Mouse (Mus musculus): Measurements from ENCODE around the gene Zcchc17.

Gene Zcchc17

DNA sequence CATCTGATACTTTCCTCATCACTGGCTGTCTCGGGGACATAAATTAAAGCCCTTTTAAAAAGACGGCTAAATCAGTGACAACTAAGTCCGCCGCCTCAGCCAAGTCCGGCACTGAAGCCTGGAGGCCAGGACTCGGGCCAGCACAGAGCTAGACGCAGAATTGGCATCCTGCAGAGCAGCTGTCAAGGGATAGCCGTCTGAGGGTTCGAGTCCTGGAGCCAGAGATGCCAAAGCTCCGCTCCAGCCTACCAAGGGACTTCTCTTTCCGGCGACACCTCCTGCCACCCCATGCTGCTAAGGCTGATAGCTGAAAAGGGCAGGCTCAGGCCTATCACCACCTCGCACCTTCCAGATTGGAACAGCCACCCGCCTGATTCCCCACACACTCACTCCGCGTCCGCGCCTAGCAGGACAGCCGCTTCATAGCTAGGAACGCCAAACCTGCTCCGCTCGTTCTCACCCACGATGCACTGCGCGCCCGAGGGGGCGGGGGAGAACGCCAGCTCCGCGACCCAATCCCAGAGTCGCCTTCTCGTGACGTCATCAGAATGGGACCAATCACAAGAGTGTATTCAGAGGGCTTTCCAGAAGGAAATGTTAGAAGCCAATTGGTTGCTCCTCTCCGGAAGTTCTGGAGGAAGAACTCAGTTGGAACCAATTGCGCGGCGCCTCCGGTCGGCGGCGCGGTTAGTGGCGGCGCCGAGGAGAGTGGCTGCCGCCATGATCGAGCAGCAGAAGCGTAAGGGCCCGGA, at the start of gene Zcchc17, which contains the start of gene Snrnp40:
Zcchc17 (minus strand) TSS at position 458 of the 752 bp plus-strand sequence.
Snrnp40 (plus strand) TSS at position 647 of the 752 bp plus-strand sequence.
- peak; percentile 97 to 99 for DNase-seq (ENCODE audit: low spot score in 2 of 2)

DNA sequence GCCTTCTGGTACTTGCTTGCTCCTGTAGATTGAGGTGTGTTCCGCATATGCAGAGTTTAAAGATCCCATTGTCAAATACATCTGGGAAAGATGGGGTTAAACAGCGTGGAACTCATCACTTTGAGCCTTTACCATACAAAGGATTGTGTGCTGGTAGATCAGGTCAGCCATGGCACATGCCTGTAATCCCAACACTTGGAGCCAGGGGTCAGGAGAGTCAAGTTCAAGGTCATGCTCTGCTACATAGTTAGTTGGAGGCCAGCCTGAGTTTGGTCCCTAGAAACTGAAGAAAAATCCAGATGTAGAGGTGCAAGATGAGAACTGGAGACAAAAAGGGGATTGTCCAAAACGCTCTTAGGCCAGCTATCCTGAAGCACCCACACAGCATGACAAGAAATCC, 31.5 kb upstream of the Zcchc17 start:
- DNase-seq (ENCODE audit: low spot score in 2 of 2): no peak

DNA sequence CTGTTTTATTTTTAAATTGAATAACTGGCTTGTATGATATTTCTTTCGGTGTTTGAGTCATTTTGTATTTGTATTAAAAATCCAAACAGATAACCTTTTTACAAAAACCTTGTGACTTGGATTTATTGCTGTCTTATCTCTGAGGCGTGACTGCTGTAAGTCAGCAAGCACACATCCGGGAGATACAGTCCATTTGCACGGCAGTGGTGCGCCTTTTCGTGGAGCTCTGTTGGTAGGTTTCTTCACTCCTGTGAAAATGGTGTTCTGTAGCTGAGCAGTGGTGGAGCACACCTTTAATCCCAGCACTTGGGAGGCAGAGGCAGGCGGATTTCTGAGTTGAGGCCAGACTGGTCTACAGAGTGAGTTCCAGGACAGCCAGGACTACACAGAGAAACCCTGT, 30.2 kb upstream of the Zcchc17 start:
- no peak for DNase-seq (ENCODE audit: low spot score in 2 of 2)

DNA sequence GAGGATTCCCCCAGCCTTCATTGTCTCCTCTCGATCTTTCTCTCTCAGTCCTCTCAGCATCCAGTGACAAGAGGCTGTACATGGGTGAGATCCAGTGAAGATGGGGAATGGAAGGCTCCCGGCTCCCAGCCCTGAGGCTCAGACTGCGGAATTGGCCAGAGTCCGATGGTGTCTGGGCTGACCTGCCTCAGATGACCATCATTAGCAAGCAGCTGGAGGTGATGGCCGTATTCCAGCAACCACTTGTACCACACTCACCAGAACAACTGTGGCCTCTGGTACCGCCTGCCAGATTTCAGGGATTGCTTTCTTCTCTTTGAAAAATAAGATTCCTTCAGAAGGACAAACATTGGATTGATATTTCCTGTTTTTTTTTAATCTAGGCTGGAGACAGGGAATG, 29.8 kb upstream of the Zcchc17 start:
- DNase-seq (ENCODE audit: low spot score in 2 of 2): peak in 1 of 2 experiments; percentile 28

DNA sequence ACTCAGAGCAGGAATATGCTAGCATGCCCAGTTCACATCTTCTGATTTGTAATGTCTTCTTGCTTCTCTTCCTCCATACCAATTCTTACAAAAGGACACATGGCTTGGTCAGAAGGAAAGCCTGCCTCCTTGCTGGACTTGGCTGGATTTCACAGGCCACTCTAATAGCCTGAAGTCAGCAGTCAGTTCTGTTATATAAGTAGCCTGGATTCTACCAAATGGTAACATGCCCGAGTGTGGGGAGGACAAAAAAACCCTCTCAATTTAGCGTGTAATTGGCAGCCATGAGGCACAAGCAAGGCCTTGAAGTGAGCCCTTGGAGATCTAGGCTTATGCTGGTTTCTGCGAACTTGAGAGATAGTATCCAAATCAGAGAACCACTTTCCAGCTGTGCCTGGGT, 27.5 kb upstream of the Zcchc17 start:
- no peak for DNase-seq (ENCODE audit: low spot score in 2 of 2)

DNA sequence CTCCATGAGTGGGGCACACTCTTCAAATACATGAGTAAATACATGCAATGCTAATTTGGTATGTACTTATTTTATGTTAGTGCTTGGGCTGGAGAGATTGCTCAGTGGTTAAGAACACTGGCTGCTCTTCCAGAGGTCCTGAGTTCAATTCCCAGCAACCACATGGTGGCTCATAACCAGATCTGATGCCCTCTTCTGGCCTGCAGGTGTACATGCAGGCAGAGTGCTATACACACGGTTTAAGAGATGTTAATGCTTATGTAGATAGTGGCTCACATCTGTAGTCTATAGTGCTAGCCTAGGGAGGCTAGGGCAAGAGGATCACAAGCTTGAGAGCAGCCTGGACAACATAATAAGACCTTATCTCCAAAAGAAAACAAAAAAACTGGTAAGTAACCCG, 20.7 kb upstream of the Zcchc17 start:
- DNase-seq (ENCODE audit: low spot score in 2 of 2): no peak

DNA sequence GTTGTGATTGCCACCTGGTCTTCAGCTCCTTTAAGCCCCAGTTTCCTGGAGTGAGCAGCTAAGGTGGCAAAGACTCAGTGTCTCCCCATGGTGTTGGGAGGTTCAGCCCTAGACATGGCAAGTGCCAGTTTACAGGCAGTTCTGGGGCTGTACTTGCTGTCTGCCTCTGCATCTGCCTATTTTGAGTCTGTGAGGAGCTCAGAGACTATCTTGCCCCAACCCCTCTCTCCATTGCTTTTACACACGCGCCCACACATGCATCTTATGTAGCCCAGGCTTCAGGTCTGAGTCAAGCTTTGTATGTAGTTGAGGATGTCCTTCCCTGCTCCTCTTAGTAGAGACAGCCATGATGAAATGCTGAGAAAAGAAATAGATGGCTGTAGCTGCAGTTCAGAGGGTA, 19.4 kb upstream of the Zcchc17 start:
- no peak for DNase-seq (ENCODE audit: low spot score in 2 of 2)

DNA sequence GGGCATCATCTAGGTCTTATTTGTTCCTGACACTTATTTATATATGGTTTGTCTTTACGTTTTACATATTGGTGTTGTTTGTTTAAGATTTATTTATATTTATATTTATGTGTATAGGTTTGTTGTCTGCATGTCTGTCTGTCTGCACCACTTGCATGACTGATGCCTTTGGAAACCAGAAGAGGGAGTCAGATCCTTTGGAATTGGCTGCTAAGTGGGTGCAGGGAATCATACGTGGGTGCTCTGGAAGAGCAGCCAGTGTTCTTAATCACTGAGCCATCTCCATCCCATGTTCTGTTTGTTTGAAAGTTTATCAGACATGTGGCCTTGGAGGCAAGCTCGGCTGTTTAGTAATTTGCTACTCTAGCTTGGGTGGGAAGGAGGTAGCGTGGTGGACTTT, 17.8 kb upstream of the Zcchc17 start:
- no peak for DNase-seq (ENCODE audit: low spot score in 2 of 2)

DNA sequence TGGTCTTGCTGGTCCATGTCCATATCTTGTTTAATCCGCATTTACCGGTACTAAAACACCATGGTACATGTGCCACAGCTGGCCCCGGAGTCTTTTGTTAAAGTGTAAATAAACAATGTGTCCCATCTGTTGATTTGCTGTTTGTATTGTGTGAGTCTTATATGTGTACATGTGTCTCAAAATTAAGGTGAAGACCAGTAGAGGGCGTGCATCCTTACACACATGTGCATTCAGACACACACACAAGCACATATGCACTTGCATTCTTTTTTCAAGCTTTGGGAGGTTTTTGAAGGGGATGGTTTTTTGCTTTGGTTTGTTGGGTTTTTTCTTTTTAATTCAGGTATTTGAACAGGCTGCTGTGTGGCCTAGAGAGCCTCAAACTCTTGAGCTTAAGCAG, 16.9 kb upstream of the Zcchc17 start:
- no peak for DNase-seq (ENCODE audit: low spot score in 2 of 2)

DNA sequence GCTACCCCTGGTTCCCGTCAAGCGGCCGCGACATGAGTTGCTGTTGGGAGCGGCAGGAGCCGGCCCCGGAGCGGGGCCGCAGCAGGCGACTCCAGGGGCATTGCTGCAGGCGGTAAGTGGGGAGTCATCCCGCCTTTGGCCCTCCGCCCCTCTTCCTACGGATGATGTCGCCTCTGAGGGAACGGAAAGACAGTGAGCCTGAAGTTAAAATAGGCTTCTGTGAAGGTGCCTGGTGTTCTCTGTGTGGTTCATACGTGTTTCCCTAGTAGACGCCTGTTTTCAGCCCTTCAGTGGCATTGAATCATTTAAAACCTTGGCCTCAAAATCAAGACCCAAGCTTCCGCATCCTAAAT, 471 bp upstream of the Zcchc17 start:
- no peak for DNase-seq (ENCODE audit: low spot score in 2 of 2)

DNA sequence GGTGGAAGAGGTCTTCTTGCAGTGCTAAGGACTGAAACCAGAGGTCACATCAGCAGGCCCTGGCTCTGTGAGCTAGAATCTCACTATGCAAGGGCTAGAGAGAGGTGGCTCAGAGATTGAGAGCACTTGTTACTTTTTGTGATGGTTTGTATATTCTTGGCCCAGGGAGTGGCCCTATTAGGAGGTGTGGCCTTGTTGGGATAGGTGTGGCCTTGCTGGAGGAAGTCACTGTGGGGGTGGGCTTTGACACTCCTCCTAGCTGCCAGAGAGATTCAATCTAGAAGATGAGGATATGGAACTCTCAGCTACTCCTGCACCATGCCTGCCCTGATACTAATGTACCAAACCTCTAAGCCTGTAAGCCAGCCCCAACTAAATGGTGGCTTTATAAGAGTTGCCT, 1.8 kb downstream of the Zcchc17 start:
- DNase-seq (ENCODE audit: low spot score in 2 of 2): no peak

DNA sequence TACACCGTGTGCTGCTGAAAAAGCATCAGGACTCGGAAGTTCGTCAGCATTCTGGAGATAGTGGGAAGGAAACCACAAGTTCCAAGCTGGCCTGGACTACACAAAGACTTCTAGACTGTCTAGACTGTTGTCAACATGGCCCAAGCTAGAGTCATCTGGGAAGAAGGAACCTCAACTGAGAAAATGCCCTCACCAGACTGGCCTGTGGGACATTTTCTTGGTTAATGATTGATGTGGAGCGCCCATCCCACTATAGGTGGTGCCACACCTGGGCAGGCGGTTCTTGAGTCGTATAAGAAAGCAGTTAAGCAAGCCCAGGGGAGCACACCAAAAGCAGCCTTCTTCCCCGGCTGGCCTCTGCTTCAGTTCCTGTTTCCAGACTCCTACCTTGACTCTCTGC, 7.2 kb downstream of the Zcchc17 start:
- no peak for DNase-seq (ENCODE audit: low spot score in 2 of 2)

DNA sequence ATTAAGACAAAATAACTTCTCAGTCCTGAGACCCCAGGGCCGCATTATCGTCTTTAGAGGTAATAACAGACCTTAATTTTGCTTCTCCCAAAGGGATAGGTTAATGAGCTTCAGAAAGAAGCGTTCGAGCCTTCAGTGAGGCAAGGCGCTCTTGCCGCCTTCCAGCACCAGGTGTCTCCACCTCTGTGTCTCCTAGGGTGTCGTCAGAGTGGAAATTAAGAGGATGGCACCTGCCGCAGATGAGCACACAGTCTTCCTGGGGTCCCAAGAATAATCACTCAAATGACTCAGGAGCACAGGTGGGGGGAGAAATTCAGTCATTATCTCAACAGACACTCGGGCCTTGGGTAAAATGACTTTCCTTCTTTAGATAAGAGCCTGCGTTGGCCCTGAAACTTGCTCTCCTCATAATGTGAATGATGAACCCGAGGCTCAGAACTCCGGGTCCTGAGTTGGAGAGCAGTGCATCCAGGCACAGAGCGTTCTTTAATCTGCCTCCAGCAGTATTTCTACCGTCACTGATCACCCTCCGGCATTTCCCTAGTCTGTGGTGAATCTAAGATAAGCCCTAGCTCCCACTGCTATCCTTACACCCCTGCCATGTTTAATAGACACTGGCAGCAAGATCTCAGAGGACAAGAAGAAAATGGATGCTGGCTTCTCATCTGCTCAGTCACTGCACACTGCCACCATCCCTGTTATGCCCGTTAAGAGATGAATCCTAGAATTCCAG, 8.9 kb downstream of the Zcchc17 start:
- no peak for DNase-seq (ENCODE audit: low spot score in 2 of 2)

DNA sequence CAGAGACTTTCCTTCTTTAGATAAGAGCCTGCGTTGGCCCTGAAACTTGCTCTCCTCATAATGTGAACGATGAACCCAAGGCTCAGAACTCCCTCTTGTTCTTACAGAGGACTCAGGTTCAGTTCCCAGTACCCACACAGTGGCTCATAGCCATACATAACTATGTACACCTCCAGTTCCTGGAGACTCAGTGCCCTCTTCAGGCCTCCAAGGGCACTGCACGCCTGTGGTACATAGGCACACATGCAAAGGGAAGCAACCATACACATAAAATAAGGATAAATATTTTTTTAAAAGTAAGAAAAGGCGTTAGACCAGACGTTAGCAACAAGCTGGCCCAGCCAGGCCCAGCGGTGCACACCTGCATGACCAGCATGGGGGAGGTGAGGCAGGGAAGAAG, 10.1 kb downstream of the Zcchc17 start:
- DNase-seq (ENCODE audit: low spot score in 2 of 2): no peak

DNA sequence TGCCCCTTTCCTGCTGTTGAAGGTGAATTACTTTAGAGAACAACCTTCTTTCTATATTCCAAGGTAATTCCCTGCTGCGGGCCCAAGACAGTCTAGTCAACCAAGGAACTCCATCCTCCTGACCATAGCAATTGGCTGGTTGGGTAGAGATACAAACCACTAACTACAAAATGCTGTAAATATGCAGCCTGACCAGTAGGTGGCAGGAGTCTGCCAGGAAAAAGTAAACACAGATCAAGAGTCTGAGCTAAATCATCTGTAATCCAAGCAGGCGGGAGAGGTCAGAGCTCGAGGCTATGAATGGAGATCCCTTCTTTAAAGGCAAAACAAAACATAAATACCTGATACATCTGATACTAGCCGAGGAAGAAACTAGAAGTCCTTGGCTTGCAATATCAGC, 18.1 kb downstream of the Zcchc17 start:
- DNase-seq (ENCODE audit: low spot score in 2 of 2): peak in 1 of 2 experiments; percentile 26

DNA sequence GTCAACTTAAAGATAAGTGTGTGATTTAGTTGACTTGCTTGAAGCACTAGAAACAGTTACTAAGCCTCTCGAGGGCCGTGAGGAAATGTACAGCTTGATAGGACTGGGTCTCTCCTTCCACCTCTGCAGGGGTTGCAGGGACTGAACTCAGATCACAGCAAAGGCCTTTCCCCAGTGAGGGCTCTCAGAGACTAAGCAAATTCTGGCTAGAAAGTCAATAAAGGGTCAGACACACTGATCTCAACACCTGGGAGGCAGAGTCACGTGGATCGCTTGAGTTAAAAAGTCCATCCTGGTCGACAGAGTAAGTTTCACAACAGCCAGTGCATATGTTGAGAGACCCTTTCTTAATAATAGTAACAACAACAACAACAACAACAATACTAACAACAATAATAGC, 23.9 kb downstream of the Zcchc17 start:
- DNase-seq (ENCODE audit: low spot score in 2 of 2): no peak

DNA sequence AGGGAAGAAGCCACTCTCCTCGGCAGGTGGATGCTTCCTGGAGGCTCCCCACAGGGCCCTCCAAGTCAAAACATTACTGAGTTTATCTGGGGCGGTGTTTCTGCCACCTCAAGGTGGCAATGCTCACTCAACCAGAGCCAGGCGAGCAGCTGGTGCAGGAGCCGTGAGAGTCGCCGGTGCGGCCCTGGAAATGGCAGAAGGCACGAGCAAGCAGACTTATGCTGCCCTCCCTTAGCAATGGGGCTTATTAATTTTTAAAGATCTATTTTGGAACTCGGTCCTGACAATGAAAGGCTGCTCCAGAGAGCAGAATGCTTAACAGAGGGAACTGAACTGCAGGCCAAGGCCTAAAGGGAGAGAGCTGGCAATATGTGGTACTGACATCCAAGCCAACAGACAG, 32.4 kb downstream of the Zcchc17 start:
- DNase-seq (ENCODE audit: low spot score in 2 of 2): no peak

DNA sequence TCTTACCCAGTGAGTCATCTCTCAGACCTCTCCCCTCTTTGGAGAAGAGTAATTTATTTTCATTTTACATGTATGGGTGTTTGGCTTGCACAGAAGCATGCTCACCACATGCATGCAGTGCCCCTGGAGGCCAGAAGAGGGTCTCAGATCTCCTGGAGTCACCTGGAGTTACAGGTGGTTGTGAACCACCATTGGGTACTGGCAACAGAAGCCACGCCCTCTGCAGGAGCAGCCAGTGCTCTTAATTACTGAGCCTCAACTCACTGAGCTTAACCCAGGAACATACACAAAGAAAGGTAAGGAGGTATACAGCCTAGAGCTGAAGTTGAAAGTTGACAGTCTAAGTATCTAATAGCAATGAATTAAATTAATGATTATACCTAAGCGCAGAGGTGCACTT, 34.3 kb downstream of the Zcchc17 start:
- DNase-seq (ENCODE audit: low spot score in 2 of 2): no peak

DNA sequence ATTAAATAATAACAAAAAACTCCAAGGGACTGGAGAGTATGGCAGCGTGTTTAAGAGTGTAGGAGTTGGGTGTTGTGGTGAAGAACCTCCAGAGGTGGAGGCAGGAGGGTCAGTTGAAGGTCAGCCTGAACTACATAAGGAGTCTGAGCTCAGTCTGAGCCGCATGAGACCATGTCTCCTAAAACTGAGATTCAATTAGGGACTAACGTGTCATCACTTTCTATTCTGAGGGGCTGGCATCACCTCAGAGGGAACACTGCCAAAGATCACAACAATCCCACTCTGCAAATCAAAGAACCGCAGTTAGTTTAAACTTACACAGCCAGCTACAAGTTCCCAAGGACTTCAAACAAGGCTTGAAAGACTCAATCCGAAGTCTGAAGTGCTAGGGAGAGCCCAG, 36.1 kb downstream of the Zcchc17 start:
- no peak for DNase-seq (ENCODE audit: low spot score in 2 of 2)

DNA sequence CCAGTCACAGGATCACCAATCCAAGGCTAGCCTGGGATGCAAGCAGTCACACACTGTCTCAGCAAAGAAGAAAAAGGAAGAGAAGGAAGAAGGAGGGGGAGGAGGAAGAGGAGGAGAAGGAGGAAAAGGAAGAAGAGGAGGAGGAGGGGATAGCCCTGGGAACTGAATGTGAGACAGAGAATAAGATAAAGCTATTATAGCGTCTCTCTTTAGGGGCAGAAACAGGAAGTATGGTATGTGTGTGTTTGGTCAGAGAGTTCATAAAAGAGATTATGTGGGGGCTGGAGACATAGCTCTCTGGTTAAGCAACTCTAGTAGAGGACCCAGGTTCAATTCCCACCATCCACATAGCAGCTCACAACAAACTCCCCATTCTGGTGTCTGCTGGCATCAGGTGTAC, 36.6 kb downstream of the Zcchc17 start:
- no peak for DNase-seq (ENCODE audit: low spot score in 2 of 2)

DNA sequence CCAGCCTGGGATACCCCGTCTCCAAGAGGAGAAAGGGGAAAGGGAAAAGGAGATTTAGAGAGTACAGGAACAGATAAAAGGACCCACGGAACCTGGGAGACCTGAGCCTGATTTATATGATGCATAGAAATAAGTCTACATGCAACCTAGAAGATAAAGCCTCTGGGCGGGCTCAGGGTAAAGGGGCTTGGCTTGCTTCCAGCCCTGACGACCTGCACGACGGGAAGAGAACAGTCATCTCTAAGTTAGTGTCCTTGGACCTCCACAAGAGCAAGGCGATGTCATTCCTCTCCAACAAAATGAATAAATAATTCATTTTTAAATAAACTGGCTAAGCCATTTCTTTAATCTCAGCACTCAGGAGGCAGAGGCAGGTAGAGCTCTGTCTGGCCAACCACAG, 37.2 kb downstream of the Zcchc17 start:
- no peak for DNase-seq (ENCODE audit: low spot score in 2 of 2)

DNA sequence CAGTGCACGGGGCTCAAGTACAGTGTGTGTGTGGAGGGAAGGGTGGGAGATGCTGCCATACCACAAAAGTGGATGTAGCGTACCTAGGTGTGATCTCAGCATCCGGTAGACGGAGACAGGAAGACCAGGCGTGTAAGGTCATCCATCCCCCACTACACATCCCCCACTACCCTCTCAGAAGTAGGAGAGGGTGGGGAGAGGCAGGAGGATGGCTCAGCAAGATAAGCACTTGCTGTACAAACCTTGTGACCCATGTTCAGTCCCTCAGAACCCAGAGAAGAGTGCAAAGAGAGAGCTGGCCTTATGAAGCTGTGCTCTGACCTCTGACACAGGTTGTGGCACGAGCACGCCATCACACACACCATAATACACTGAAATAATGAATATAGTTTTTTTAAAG, 38.1 kb downstream of the Zcchc17 start:
- DNase-seq (ENCODE audit: low spot score in 2 of 2): no peak

DNA sequence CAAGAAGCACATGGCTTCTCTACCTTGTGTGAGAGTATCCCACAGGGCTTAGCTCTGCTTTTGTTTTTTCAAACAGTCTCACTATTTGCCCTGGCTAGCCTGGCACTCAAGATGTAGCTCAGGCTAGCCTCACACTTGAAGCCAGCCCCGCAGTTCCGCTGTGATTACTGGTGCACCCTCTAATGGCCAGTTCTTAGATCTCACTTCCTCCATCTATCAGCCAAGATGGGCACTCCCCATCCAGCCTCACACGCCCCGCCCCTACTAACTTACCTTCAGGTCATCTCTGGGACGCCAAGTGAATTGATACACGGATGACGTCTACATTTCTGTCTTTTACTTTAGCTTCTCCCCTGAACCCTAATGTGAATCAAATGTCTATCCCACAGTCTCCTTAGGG, 40.2 kb downstream of the Zcchc17 start:
- DNase-seq (ENCODE audit: low spot score in 2 of 2): no peak

DNA sequence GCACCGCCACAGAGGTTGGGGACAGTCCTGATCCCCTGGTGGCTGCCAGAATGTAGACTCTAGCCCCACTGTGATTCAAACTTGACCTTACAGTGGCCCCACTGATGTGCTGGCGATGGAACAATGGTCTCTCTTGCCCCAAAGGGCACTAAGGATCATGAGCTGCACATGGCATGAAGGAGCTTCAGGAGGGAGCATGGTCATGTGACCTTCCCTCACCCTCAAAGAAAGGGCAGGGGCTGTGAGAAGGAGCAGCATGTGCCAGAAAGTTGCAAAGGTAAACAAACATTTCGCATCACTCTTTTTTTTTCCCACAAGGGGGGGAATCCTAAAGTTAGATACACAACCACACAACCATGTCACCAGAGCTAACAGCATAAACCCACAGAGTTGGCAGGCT, 41.6 kb downstream of the Zcchc17 start:
- no peak for DNase-seq (ENCODE audit: low spot score in 2 of 2)

Data from right cerebral cortex, postnatal 36 days (tissue).